Mouse (Mus musculus) forebrain, embryonic 15.5 days (tissue): Measurements from ENCODE around the gene A730015C16Rik. TPM values are rescaled to one million over a fixed set of nuclear protein-coding genes. Genes with fewer than 3 reads are reported as not detected.

Source experiments
- ATAC-seq: fragments of 200-750 bp; cut with Nextera tagmentation; replicated peaks from 2 replicates; pipeline ENCODE4 v1.8.0; 2017; ENCODE audit warnings: mild to moderate bottlenecking, moderate TSS enrichment, moderate library complexity
- H3K27ac ChIP-seq: fragments of 300-500 bp; sonication (generic); replicated peaks from 2 replicates; pipeline ENCODE4 v1.5.1; 2015; ENCODE audit warnings: mild to moderate bottlenecking, inconsistent platforms
- H3K27me3 ChIP-seq: fragments of 300-500 bp; sonication (generic); 2 replicates; pipeline ENCODE4 v1.6.1; 2015; ENCODE audit warnings: inconsistent platforms
- H3K36me3 ChIP-seq: fragments of 300-500 bp; sonication (generic); 2 replicates; pipeline ENCODE4 v1.6.1; 2015; ENCODE audit warnings: mild to moderate bottlenecking, inconsistent platforms
- H3K4me1 ChIP-seq: fragments of 300-500 bp; sonication (generic); 2 replicates; pipeline ENCODE4 v1.6.1; 2015; ENCODE audit warnings: inconsistent platforms
- H3K4me2 ChIP-seq: fragments of 300-500 bp; sonication (generic); replicated peaks from 2 replicates; pipeline ENCODE4 v1.6.1; 2015; ENCODE audit warnings: mild to moderate bottlenecking, inconsistent platforms
- H3K4me3 ChIP-seq: fragments of 300-500 bp; sonication (generic); 2 replicates; pipeline ENCODE4 v1.5.1; 2015; ENCODE audit warnings: mild to moderate bottlenecking, inconsistent platforms
- H3K9ac ChIP-seq: fragments of 300-500 bp; sonication (generic); replicated peaks from 2 replicates; pipeline ENCODE4 v1.6.1; 2015; ENCODE audit warnings: mild to moderate bottlenecking, inconsistent platforms
- H3K9me3 ChIP-seq: fragments of 300-500 bp; sonication (generic); 2 replicates; pipeline ENCODE4 v1.6.1; 2016; ENCODE audit warnings: inconsistent platforms
- WGBS: fragments of 180-500 bp; shearing (Covaris S2); methylation state at CpG from one replicate; pipeline ENCODE4 v1.1.7; 2015; ENCODE audit warnings: mixed read lengths; 5-methylcytosine and 5-hydroxymethylcytosine counted together
- polyA plus RNA-seq: library from polyadenylated mRNA; unstranded; fragments of >200 nt; fragmentation: Nextera tagmentation; extraction: Ambion mirVana; gene quantifications from 2 replicates; pipeline ENCODE4 v1.2.1, GENCODE M21; 2015

A730015C16Rik gene
- polyA plus RNA-seq: 1.2 and 2.2 TPM in 2 replicates

DNA sequence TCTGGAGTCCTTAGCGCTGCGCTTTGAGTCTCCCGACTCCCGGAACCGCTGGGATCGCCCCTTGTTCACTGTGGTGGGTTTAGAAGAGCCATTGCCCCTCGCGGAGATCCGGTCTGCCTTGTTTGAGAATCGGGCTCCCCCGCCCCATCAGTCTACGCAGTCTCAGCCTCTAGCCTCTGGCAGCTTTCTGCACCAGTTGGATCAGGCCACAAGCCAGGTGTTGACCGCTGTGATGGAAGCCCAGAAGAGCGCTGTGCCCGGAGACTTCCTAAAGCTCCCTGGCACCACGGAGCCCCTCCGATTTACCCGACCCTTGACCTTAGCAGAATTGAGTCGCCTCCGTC is at the start of gene A730015C16Rik:
TSS of gene A730015C16Rik (minus strand) at position 115 of the 344 bp plus-strand sequence.
- ATAC-seq: peak; percentile 30
- Histone ChIP-seq H3K27ac (peak within 1 kb of the TSS; percentile 90), H3K4me3 (peak within 1 kb of the TSS; percentile 82), H3K9me3 (no peaks in the 10 kb centered on the region), H3K27me3 (no peaks in the 10 kb centered on the region), H3K9ac (peak within 1 kb of the TSS; percentile 71), H3K4me2 (peak within 1 kb of the TSS; percentile 96), H3K4me1 (peaks cover 27% of the 10 kb centered on the region), H3K36me3 (peaks cover 9% of the 10 kb centered on the region; the same call in 1 of the 2 replicates)
- 14% methylated on average over 20 of the region's 20 CpGs for WGBS

DNA sequence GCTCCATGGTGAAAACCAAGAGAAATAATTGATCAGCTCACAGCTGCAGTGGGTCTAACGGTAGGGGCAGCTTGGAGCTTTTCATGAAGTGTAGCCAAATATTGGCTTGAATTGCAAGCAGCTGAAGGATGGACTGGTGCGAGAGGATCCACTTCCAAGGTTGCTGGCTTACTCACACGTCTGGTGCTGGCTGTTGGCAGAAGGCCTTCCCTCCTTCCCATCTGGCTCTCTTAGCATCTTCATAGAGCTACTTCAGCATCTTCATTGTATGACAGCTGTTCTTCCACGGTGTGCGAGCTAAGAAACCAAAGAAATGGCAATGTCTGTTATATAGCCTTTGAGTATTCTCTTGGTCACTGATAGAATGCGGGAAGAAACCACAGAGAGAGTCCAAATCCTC is 42.5 kb upstream of the A730015C16Rik start:
- WGBS: 69% methylated on average over 6 of the region's 6 CpGs
- H3K9ac ChIP-seq: no peak overlapping the region
- no peak overlapping the region for H3K4me3 ChIP-seq
- H3K4me2 ChIP-seq: no peak overlapping the region
- no peak for ATAC-seq
- H3K27me3 ChIP-seq: no peaks in the 10 kb centered on the region
- no peaks in the 10 kb centered on the region for H3K4me1 ChIP-seq
- H3K36me3 ChIP-seq: no peaks in the 10 kb centered on the region
- no peaks in the 10 kb centered on the region for H3K9me3 ChIP-seq
- H3K27ac ChIP-seq: no peak overlapping the region

DNA sequence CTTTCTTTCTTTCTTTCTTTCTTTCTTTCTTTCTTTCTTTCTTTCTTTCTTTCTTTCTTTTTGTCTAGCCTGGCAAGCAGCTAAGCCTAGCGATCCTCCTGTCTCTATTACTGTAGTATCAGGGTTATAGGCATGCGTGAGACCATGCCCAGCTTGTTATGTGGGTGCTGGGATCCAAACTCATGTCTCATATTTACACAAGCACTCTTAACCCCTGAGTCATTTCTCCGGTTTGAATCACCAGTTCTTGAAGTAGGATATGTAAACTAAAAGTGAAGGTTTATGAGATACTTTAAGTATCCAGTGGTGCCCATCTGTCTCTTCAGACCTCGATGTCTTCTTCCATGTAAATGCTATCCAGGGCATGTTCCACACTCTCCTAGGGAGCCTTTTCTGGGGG is 39.0 kb upstream of the A730015C16Rik start:
- Histone ChIP-seq H3K27ac (no peak overlapping the region), H3K4me3 (no peak overlapping the region), H3K27me3 (no peaks in the 10 kb centered on the region), H3K9ac (no peak overlapping the region), H3K9me3 (no peaks in the 10 kb centered on the region), H3K4me2 (no peak overlapping the region), H3K4me1 (no peaks in the 10 kb centered on the region), H3K36me3 (no peaks in the 10 kb centered on the region)
- 87% methylated on average over 4 of the region's 4 CpGs for WGBS
- no peak for ATAC-seq

DNA sequence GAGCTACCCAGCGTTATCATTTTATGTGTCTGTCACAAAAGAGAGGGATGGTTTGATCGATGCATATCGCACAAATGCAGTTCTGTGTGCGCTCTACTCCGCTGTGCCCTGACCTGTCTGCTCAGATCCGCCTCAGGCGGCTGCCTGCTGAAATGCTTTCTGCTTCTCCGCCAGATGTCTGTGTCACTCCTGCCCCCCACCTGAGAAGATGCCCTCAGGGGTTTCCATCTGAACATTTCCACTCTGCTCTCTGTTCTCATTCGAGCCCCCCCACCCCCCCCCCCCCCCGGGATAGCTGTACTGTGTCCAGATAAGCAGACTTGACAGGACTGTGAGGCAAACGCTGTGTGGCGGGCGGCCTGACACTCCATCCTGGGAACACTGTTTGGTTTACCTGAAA is 35.4 kb upstream of the A730015C16Rik start:
- Histone ChIP-seq H3K36me3 (no peaks in the 10 kb centered on the region), H3K4me3 (no peak overlapping the region), H3K4me2 (no peak overlapping the region), H3K9ac (no peak overlapping the region), H3K27me3 (no peaks in the 10 kb centered on the region), H3K27ac (no peak overlapping the region), H3K9me3 (no peaks in the 10 kb centered on the region), H3K4me1 (peaks cover 6% of the 10 kb centered on the region; the same call in 1 of the 2 replicates)
- ATAC-seq: no peak
- WGBS: 62% methylated on average over 13 of the region's 13 CpGs

DNA sequence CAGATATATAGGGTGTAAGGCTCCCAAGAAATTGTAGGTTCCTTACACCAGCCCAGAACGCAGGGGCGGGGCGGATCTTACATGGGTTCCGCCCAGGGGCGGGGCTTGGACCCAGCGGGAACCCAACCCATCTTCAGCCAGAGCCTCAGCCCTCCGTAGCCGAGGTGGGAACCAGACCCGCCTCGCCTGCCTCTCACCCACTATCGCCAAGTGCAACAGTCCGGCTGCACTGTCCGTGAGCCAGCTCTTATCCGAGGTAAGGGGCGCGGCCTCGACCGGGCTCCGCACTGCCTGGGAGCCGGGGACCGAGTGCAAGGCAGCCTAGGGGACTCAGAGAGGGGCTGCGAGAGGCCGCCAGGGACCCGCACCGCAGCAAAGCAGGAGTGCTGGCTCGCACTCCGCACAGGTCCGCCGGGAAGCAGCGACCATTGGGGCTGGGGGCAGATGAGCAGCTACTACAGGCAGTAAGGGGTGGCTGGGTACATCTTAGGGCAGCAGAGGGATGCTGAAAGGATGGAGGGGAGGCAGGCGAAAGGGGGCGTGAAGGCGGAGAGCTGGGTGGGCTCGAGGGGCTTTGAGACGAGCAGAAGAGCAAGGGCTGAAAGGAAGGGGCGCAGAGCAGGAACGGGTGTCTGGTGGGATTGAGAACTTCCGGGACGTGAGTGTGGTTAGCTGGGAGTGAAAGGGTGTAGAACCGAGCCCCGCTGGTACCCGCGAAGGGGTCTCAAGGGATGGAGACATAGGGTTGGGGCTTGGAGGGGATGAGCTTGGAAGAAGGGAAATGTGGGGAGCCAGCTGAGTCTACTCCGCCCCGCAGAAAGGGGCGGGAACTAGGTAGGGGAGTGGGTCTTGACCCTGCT is 30.8 kb upstream of the A730015C16Rik start, which contains the start of gene Rab3b:
TSS of gene Rab3b (plus strand) at position 101 of the 860 bp plus-strand sequence.
- H3K9me3 ChIP-seq: no peaks in the 10 kb centered on the region
- H3K4me2 ChIP-seq: peak within 1 kb of the TSS; percentile 90
- H3K27ac ChIP-seq: peak within 1 kb of the TSS; percentile 46; the same call in 1 of the 2 replicates
- peak within 1 kb of the TSS; percentile 75 for H3K4me3 ChIP-seq
- under 1% methylated on average over 46 of the region's 46 CpGs for WGBS
- no peaks in the 10 kb centered on the region for H3K27me3 ChIP-seq
- peak within 1 kb of the TSS; percentile 77 for H3K9ac ChIP-seq
- peaks cover 7% of the 10 kb centered on the region; the same call in 1 of the 2 replicates for H3K4me1 ChIP-seq
- peak; percentile 94 for ATAC-seq
- H3K36me3 ChIP-seq: no peaks in the 10 kb centered on the region

DNA sequence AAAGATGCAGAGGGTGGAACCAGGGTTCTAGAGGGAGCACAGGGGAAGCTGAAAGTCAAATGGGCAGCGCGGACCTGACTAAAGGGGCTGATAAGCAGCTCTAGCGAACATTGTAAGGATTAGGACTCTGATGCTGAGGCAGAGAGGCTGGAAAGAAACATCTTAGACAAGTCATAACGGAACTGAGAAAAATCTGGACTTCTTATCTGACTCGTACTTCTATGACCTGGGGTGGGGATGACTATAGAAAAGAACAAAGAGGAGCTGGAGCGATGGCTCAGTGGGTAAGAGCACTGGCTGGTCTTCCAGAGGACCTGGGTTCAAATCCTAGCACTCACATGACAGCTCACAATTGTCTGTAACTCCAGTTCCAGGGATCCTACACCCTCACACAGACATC is 29.5 kb upstream of the A730015C16Rik start:
- H3K4me2 ChIP-seq: no peak overlapping the region
- no peaks in the 10 kb centered on the region for H3K9me3 ChIP-seq
- H3K36me3 ChIP-seq: no peaks in the 10 kb centered on the region
- H3K27me3 ChIP-seq: no peaks in the 10 kb centered on the region
- H3K9ac ChIP-seq: no peak overlapping the region
- no peak overlapping the region for H3K4me3 ChIP-seq
- WGBS: 83% methylated on average over 6 of the region's 6 CpGs
- no peak overlapping the region for H3K27ac ChIP-seq
- H3K4me1 ChIP-seq: peaks cover 7% of the 10 kb centered on the region; the same call in 1 of the 2 replicates
- no peak for ATAC-seq

DNA sequence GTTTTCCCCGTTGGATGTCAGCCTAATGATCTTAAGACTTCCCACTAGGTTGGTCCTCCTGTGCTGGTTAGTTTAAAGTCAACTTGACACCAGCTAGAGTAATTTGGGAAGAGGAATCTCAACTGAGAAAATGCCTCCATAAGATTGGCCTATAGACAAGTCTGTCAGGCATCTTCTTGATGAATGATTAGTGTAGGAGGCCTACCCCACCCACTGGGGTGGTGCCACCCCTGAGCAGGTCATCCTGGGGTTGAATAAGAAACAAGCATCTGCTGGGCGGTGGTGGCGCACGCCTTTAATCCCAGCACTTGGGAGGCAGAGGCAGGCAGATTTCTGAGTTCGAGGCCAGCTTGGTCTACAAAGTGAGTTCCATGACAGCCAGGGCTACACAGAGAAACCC is 25.3 kb upstream of the A730015C16Rik start:
- H3K9me3 ChIP-seq: no peaks in the 10 kb centered on the region
- no peak overlapping the region for H3K9ac ChIP-seq
- no peaks in the 10 kb centered on the region for H3K36me3 ChIP-seq
- H3K27ac ChIP-seq: no peak overlapping the region
- WGBS: 94% methylated on average over 5 of the region's 5 CpGs
- no peak overlapping the region for H3K4me2 ChIP-seq
- no peak for ATAC-seq
- H3K27me3 ChIP-seq: no peaks in the 10 kb centered on the region
- H3K4me1 ChIP-seq: 0 out of 2 replicates have a peak, but pooled peaks cover under 1% of the 10 kb centered on the region
- no peak overlapping the region for H3K4me3 ChIP-seq

DNA sequence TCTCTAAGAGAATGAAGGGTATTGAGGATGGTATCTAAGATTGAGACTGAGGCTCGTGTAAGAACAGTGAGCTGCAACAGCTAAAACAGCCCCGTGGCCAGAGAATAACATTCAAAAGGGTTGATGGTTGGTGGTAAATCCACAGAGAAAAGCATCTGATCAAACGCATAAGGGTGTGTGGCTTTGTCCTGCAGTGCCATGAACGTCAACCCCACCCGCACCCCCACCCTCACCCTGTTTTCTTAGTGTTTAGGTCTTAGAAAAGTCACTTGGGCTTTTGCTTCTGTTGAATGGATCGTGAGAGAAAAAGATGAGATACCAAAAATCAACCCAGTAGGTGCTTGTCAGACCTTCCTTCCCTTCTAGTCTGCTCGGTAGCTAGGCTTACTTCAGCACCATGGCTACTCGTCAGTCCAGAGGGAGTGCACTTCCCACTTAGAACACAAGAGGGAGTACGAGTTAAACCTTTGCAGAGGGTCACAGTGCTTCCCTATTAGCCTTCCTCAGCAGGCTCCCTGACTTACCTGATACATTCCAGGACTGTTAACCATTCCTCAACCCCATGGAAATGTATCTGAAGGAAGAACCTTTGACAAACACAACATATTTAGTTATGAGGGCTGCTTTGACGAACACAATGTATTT is 21.4 kb upstream of the A730015C16Rik start:
- no peak overlapping the region for H3K4me2 ChIP-seq
- H3K27ac ChIP-seq: no peak overlapping the region
- no peak overlapping the region for H3K9ac ChIP-seq
- H3K9me3 ChIP-seq: no peaks in the 10 kb centered on the region
- no peaks in the 10 kb centered on the region for H3K36me3 ChIP-seq
- WGBS: 33% methylated on average over 10 of the region's 10 CpGs
- H3K4me1 ChIP-seq: no peaks in the 10 kb centered on the region
- H3K4me3 ChIP-seq: no peak overlapping the region
- H3K27me3 ChIP-seq: no peaks in the 10 kb centered on the region
- peak; percentile 91 for ATAC-seq

DNA sequence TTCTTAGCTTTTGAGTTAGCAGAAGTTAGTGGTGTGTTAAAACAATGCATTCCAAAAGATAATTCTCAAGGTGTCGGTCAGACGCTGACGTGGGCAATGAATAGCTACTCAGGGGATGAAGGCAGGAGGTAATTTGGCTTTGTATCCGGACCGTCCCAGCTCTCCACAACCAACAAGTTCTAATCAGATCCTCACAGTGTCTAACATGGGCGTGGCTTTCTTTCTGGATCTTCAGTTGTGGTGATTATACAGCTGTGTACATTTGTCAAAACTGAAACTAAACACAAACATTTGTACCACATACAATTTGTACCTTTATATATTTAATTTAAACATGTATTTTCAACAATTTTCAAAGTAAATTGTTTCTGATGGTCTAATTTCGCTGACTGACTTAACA is 18.4 kb upstream of the A730015C16Rik start:
- Histone ChIP-seq H3K4me1 (no peaks in the 10 kb centered on the region), H3K4me2 (no peak overlapping the region), H3K27ac (no peak overlapping the region), H3K27me3 (no peaks in the 10 kb centered on the region), H3K36me3 (peaks cover 20% of the 10 kb centered on the region), H3K9ac (no peak overlapping the region), H3K4me3 (no peak overlapping the region), H3K9me3 (no peaks in the 10 kb centered on the region)
- ATAC-seq: no peak
- 84% methylated on average over 7 of the region's 7 CpGs for WGBS

DNA sequence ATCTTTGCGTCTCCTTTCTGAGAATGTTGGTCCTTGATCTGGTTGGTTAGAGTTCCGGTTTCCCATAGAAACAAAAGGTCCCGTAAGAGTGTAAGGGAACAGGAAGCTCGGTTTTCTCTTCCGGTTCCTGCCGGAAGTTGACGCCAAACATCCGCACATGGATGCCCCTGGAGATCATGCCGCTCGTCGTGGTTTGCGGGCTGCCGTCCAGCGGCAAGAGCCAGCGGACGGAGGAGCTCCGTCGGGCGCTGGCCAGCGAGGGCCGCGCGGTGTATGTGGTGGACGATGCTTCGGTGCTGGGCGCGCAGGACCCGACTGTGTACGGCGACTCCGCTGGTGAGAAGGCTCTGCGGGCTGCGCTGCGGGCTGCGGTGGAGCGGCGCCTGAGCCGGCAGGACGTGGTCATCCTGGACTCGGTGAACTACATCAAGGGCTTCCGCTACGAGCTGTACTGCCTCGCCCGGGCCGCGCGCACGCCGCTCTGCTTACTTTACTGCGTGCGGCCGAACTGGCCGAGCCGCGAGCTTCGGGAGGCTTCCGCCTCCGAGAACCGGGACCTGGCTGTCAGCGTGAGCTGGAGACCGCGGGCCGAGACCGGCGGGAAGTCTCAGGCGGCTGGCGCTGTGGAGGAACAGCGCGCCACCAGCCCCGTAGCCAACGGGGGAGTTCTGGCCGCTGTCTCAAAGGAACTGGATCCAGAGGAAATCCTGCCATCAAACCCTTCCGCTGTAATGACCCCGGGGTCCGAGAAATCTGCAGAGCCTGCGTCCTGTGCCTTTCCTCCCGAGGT is 509 bp downstream of the A730015C16Rik start, which contains the start of gene Kti12:
TSS of gene Kti12 (plus strand) at position 71 of the 790 bp plus-strand sequence.
- peak within 1 kb of the TSS; percentile 71 for H3K9ac ChIP-seq
- peak within 1 kb of the TSS; percentile 82 for H3K4me3 ChIP-seq
- H3K4me2 ChIP-seq: peak within 1 kb of the TSS; percentile 96
- H3K27ac ChIP-seq: peak within 1 kb of the TSS; percentile 90
- peaks cover 4% of the 10 kb centered on the region; the same call in 1 of the 2 replicates for H3K36me3 ChIP-seq
- WGBS: under 1% methylated on average over 77 of the region's 77 CpGs
- H3K27me3 ChIP-seq: no peaks in the 10 kb centered on the region
- peaks cover 27% of the 10 kb centered on the region for H3K4me1 ChIP-seq
- peak; percentile 92 for ATAC-seq
- H3K9me3 ChIP-seq: no peaks in the 10 kb centered on the region

DNA sequence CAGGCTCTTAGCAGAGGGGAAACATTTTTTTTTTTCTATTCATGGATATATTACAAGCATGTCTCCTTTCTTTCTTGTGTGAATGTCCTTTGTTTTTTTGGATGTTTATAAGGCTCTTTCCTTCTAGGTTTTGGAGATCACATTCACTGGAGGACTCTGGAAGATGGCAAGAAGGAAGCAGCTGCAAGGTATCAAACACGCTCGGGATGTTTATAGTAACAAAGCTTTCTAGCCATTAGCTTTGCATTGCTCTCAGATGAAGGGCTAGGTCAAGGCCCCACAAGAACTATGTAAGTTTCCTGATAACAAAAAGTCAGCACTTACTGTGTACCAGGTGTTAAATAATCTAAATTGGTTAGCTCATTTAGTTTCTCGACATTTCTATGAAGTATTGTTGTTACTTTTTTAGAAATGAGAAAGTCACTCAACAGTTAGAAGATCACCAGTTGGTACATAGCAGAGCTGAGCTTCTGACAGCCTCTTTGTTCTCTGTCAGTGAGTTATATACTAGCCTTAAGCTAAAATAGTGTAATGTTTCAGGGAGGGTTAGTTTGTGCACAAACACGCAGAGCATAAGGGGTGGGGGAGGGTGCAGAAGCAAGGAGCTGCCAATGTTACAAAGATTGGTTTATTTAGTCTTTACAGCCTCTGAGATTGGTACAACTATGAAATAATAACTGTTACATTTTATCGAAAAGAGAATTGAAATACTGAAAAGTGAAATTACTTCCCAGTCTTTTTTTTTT is 2.4 kb downstream of the A730015C16Rik start:
- Histone ChIP-seq H3K27ac (no peak overlapping the region), H3K4me1 (peaks cover 27% of the 10 kb centered on the region), H3K36me3 (0 out of 2 replicates have a peak, but pooled peaks cover 4% of the 10 kb centered on the region), H3K9ac (no peak overlapping the region), H3K4me3 (no peak overlapping the region), H3K27me3 (no peaks in the 10 kb centered on the region), H3K4me2 (no peak overlapping the region), H3K9me3 (no peaks in the 10 kb centered on the region)
- 91% methylated on average over 5 of the region's 5 CpGs for WGBS
- ATAC-seq: no peak
